Mouse (Mus musculus): ENCODE data around the gene Olfm1. TPM values are rescaled to one million over a fixed set of nuclear protein-coding genes. Genes with fewer than 3 reads are reported as not detected.

The Olfm1 gene
- total and polyA plus RNA-seq, 3 experiments: 22.2 to 51.0 TPM; not detected in 1

- TF ChIP-seq MAZ (IDR thresholded peaks at IDR 0.05; ENCODE audit: low read depth, low read length) (no peak), POLR2AphosphoS2 (IDR thresholded peaks at IDR 0.05; ENCODE audit: low read length) (no peak), MYC (IDR thresholded peaks at IDR 0.05; ENCODE audit: low read depth, low read length) (no peak), CHD2 (IDR thresholded peaks at IDR 0.05; ENCODE audit: low read length) (no peak), ELF1 (IDR thresholded peaks at IDR 0.05; ENCODE audit: low read depth, low read length) (no peak)
- Histone ChIP-seq H3K27ac (ENCODE audit: control insufficient read depth, low read depth, low read length) (no peak overlapping the region), H3K27me3 (ENCODE audit: control insufficient read depth in 1 of 2, insufficient read depth in 2 of 2, low read length in 2 of 2) (no peaks in the 10 kb centered on the region)
Observed at GRCm38 (mm10) chr2:28210273-28210672, 17.5 kb downstream of the Olfm1 start.

GRCm38 (mm10) chr2:28211531-28212281 is 18.9 kb downstream of the Olfm1 start:
- Histone ChIP-seq H3K9ac (ENCODE audit: control insufficient read depth, low read depth, low read length, poor library complexity, severe bottlenecking) (no peak overlapping the region), H3K4me1 (ENCODE audit: control insufficient read depth in 1 of 2, insufficient read depth in 2 of 2, low read length in 2 of 2) (no peaks in the 10 kb centered on the region; a peak in 1 of 4 replicates), H3K4me3 (ENCODE audit: control insufficient read depth in 1 of 2, insufficient read depth in 1 of 2, low read depth in 2 of 2, low read length in 2 of 2) (no peak overlapping the region), H3K36me3 (ENCODE audit: control insufficient read depth in 1 of 2, insufficient read depth in 2 of 2, low read length in 2 of 2) (no peaks in the 10 kb centered on the region; a peak in 1 of 4 replicates), H3K9me3 (replicated peaks; ENCODE audit: insufficient read depth, low read length) (no peaks in the 10 kb centered on the region), H3K27ac (ENCODE audit: control insufficient read depth, low read depth, low read length) (no peak overlapping the region), H3K79me2 (ENCODE audit: control insufficient read depth, insufficient read depth, low read length, poor library complexity) (no peaks in the 10 kb centered on the region), H3K27me3 (ENCODE audit: control insufficient read depth in 1 of 2, insufficient read depth in 2 of 2, low read length in 2 of 2) (no peaks in the 10 kb centered on the region)
- no peak for TF ChIP-seq UBTF (IDR thresholded peaks at IDR 0.05; ENCODE audit: borderline replicate concordance, insufficient read depth, low read depth, low read length)
- no peak for TF ChIP-seq ETS1 (IDR thresholded peaks at IDR 0.05; ENCODE audit: low read depth, low read length)
- TF ChIP-seq MYC (IDR thresholded peaks at IDR 0.05; ENCODE audit: low read depth, low read length): no peak
- no peak for TF ChIP-seq MAZ (IDR thresholded peaks at IDR 0.05; ENCODE audit: low read depth, low read length)
- no peak for TF ChIP-seq RAD21 (IDR thresholded peaks at IDR 0.05; ENCODE audit: low read depth, low read length)
- TF ChIP-seq MYB (IDR thresholded peaks at IDR 0.05; ENCODE audit: low read depth, low read length): no peak
- no peak for TF ChIP-seq MXI1 (IDR thresholded peaks at IDR 0.05; ENCODE audit: low read depth, low read length)
- TF ChIP-seq CHD2 (IDR thresholded peaks at IDR 0.05; ENCODE audit: low read length): no peak
- TF ChIP-seq JUND (IDR thresholded peaks at IDR 0.05; ENCODE audit: low read depth, low read length): no peak
- no peak for DNase-seq (ENCODE audit: low read depth, low spot score)

More at GRCm38 (mm10) chr2:28210273-28210672, 17.5 kb downstream of the Olfm1 start:
- Histone ChIP-seq H3K4me1 (ENCODE audit: control insufficient read depth in 1 of 2, insufficient read depth in 2 of 2, low read length in 2 of 2) (peaks cover 0 to 3% of the 10 kb centered on the region in 2 experiments; a peak in 1 of 4 replicates), H3K4me3 (ENCODE audit: control insufficient read depth in 1 of 2, insufficient read depth in 1 of 2, low read depth in 2 of 2, low read length in 2 of 2) (no peak overlapping the region), H3K79me2 (ENCODE audit: control insufficient read depth, insufficient read depth, low read length, poor library complexity) (peaks cover 7% of the 10 kb centered on the region), H3K36me3 (ENCODE audit: control insufficient read depth in 1 of 2, insufficient read depth in 2 of 2, low read length in 2 of 2) (no peaks in the 10 kb centered on the region; a peak in 1 of 4 replicates), H3K9ac (ENCODE audit: control insufficient read depth, low read depth, low read length, poor library complexity, severe bottlenecking) (no peak overlapping the region), H3K9me3 (replicated peaks; ENCODE audit: insufficient read depth, low read length) (no peaks in the 10 kb centered on the region)
- DNase-seq (ENCODE audit: low read depth, low spot score): no peak

- H3K36me3 ChIP-seq (ENCODE audit: control insufficient read depth in 1 of 2, insufficient read depth in 2 of 2, low read length in 2 of 2): no peaks in the 10 kb centered on the region; a peak in 1 of 4 replicates
- no peak overlapping the region for H3K9ac ChIP-seq (ENCODE audit: control insufficient read depth, low read depth, low read length, poor library complexity, severe bottlenecking)
- H3K27me3 ChIP-seq (ENCODE audit: control insufficient read depth in 1 of 2, insufficient read depth in 2 of 2, low read length in 2 of 2): no peaks in the 10 kb centered on the region
- H3K27ac ChIP-seq (ENCODE audit: control insufficient read depth, low read depth, low read length): no peak overlapping the region
- H3K4me3 ChIP-seq (ENCODE audit: control insufficient read depth in 1 of 2, insufficient read depth in 1 of 2, low read depth in 2 of 2, low read length in 2 of 2): no peak overlapping the region
- no peak for TF ChIP-seq NELFE (IDR thresholded peaks at IDR 0.05; ENCODE audit: low read depth, low read length)
- TF ChIP-seq POLR2AphosphoS2 (IDR thresholded peaks at IDR 0.05; ENCODE audit: low read length): no peak
- no peak for TF ChIP-seq RCOR1 (IDR thresholded peaks at IDR 0.05; ENCODE audit: low read depth, low read length)
- no peak for TF ChIP-seq UBTF (IDR thresholded peaks at IDR 0.05; ENCODE audit: borderline replicate concordance, insufficient read depth, low read depth, low read length)
- no peak for TF ChIP-seq MYC (IDR thresholded peaks at IDR 0.05; ENCODE audit: low read depth, low read length)
- no peak for TF ChIP-seq CHD1 (IDR thresholded peaks at IDR 0.05; ENCODE audit: low read depth, low read length)
- TF ChIP-seq ELF1 (IDR thresholded peaks at IDR 0.05; ENCODE audit: low read depth, low read length): no peak
- no peak for TF ChIP-seq MYB (IDR thresholded peaks at IDR 0.05; ENCODE audit: low read depth, low read length)
- no peak for TF ChIP-seq GATA1 (IDR thresholded peaks at IDR 0.05; ENCODE audit: low read depth, low read length)
- no peak for TF ChIP-seq CHD2 (IDR thresholded peaks at IDR 0.05; ENCODE audit: low read length)
- no peak for TF ChIP-seq ZNF384 (IDR thresholded peaks at IDR 0.05; ENCODE audit: low read depth, low read length)
- no peak for TF ChIP-seq POLR2AphosphoS5 (IDR thresholded peaks at IDR 0.05; ENCODE audit: borderline replicate concordance, low read depth, low read length)
- TF ChIP-seq MAX (IDR thresholded peaks at IDR 0.05; ENCODE audit: low read length): no peak
- no peak for TF ChIP-seq ZKSCAN1 (IDR thresholded peaks at IDR 0.05; ENCODE audit: low read depth, low read length)
- TF ChIP-seq TBP (IDR thresholded peaks at IDR 0.05; ENCODE audit: low read depth, low read length): no peak
- no peak for TF ChIP-seq ZC3H11A (IDR thresholded peaks at IDR 0.05; ENCODE audit: low read depth, low read length)
- TF ChIP-seq USF2 (IDR thresholded peaks at IDR 0.05; ENCODE audit: borderline replicate concordance in 1 of 2, insufficient read depth in 1 of 2, low read depth in 1 of 2, low read length in 2 of 2): no peak
- no peak for TF ChIP-seq SIN3A (IDR thresholded peaks at IDR 0.05; ENCODE audit: low read length)
- TF ChIP-seq TCF12 (IDR thresholded peaks at IDR 0.05; ENCODE audit: low read depth, low read length): no peak
- no peaks in the 10 kb centered on the region for H3K4me1 ChIP-seq (ENCODE audit: control insufficient read depth in 1 of 2, insufficient read depth in 2 of 2, low read length in 2 of 2)
- DNase-seq (ENCODE audit: low read depth, low spot score): no peak
- H3K9me3 ChIP-seq (replicated peaks; ENCODE audit: insufficient read depth, low read length): no peaks in the 10 kb centered on the region
- H3K79me2 ChIP-seq (ENCODE audit: control insufficient read depth, insufficient read depth, low read length, poor library complexity): no peaks in the 10 kb centered on the region
Observed at GRCm38 (mm10) chr2:28212911-28213310, 20.1 kb downstream of the Olfm1 start.
